Mouse (Mus musculus) heart, adult 11 months (tissue): ENCODE measurements around the gene Reg3a.
"Not testable (repeated sequence)": the region's sequence is repeated elsewhere in the genome, so short reads cannot be mapped to it uniquely, and the experiment has no call there.

Experiments
- DNase-seq: peaks from one replicate; pipeline ENCODE4 v3.0.0; 2022

The Reg3a gene

GRCm38 (mm10) chr6:78380409-78380808, at the start of gene Reg3a:
Gene Reg3a (plus strand): TSS chr6:78380709.
- DNase-seq, result no peak

GRCm38 (mm10) chr6:78331919-78332569, 48.5 kb upstream of the Reg3a start:
- DNase-seq, result no peak

- no peak for DNase-seq
Observed at GRCm38 (mm10) chr6:78340296-78340695, 40.2 kb upstream of the Reg3a start.

GRCm38 (mm10) chr6:78341689-78342088, 38.8 kb upstream of the Reg3a start:
- no peak for DNase-seq

- DNase-seq, result no peak
Observed at GRCm38 (mm10) chr6:78361971-78362563, 18.4 kb upstream of the Reg3a start.

- no peak for DNase-seq
Observed at GRCm38 (mm10) chr6:78370357-78370756, 10.2 kb upstream of the Reg3a start, which contains the start of gene Reg3b. Gene Reg3b (plus strand): TSS chr6:78370657.

- DNase-seq, result peak; percentile 66
Observed at GRCm38 (mm10) chr6:78378765-78379164, 1.7 kb upstream of the Reg3a start, which contains the start of gene Reg3d. Gene Reg3d (minus strand): TSS chr6:78378865.

GRCm38 (mm10) chr6:78385609-78386008, 5.1 kb downstream of the Reg3a start:
- DNase-seq, result no peak

GRCm38 (mm10) chr6:78395323-78395722, 14.8 kb downstream of the Reg3a start, which contains the start of gene Reg2:
Gene Reg2 (plus strand): TSS chr6:78395623.
- DNase-seq, result not testable (repeated sequence)

- not testable (repeated sequence) for DNase-seq
Observed at GRCm38 (mm10) chr6:78422411-78422810, 41.9 kb downstream of the Reg3a start, which contains the start of gene Reg1. Gene Reg1 (plus strand): TSS chr6:78422711.

GRCm38 (mm10) chr6:78425497-78425896, 45.0 kb downstream of the Reg3a start:
- no peak for DNase-seq
